Mouse (Mus musculus) G1E (cell line): Measurements from ENCODE around the gene Mt4.

Experiments
- CTCF ChIP-seq: IDR thresholded peaks from 2 replicates; pipeline ENCODE4 v1.5.1; 2012; ENCODE audit warnings: low read depth, low read length, inconsistent platforms, mixed read lengths
- POLR2AphosphoS5 ChIP-seq: IDR thresholded peaks from 2 replicates; pipeline ENCODE4 v1.6.1; 2012; ENCODE audit warnings: low read depth, low read length, inconsistent platforms; ENCODE audit not compliant: insufficient replicate concordance

DNA sequence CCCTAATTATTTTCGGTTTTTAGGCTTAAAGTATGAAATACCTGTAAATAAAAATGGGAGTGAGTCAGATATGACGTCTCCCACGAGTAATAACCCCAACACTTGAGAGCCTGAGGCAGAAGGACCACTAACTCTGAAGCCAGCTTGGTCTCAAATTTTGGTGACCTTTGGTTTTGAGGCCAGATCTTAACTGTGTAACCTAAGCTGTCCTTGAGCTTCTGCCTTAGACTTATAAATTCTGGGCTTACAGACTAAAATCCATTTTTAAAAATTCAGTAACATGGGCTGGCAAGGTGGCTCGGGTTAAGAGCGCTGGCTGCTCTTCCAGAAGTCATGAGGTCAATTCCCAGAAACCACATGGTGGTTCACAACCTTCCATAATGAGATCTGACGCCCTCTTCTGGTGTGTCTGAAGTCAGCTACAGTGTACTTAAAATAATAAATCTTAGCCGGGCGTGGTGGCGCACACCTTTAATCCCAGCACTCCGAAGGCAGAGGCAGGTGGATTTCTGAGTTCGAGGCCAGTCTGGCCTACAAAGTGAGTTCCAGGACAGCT, 36.9 kb downstream of the Mt4 start:
- TF ChIP-seq CTCF (no peak), POLR2AphosphoS5 (no peak; the same call in 1 of the 2 replicates)
